Mouse (Mus musculus) left cerebral cortex, postnatal 4 days (tissue): ENCODE results near the gene Capn2. TPM values are rescaled to one million over a fixed set of nuclear protein-coding genes. Genes with fewer than 3 reads are reported as not detected.

ENCODE experiments used
- DNase-seq: peaks from one replicate; pipeline ENCODE4 v3.0.0-alpha.2; 2022
- intact Hi-C: fragments of 180-260 bp; cut with DNase I; formaldehyde crosslinking; loops from one replicate; pipeline ENCODE4 v1.15.1; 2025
- total RNA-seq, 2 experiments: library from RNA; stranded (reverse); gene quantifications; 2 replicates each; pipeline ENCODE4 v1.2.3; 2021

The Capn2 gene
- total RNA-seq, 2 experiments from 2014 or later: 77.0 to 82.5 TPM

GRCm38 (mm10) chr1:182504223-182504622 lies 13.2 kb downstream of the Capn2 start:
- peak; percentile 51 for DNase-seq
- intact Hi-C loops: no loop called here

- no peak for DNase-seq
- intact Hi-C loops: no loop called here
Measured at GRCm38 (mm10) chr1:182503206-182503900, 14.1 kb downstream of the Capn2 start.

- intact Hi-C loops: no loop called here
- DNase-seq: no peak
Measured at GRCm38 (mm10) chr1:182502491-182503050, 14.8 kb downstream of the Capn2 start.

GRCm38 (mm10) chr1:182501815-182502405 lies 15.5 kb downstream of the Capn2 start:
- intact Hi-C loops: no loop called here

GRCm38 (mm10) chr1:182500843-182501242 lies 16.6 kb downstream of the Capn2 start:
- intact Hi-C loops: no loop called here
- no peak for DNase-seq

More at GRCm38 (mm10) chr1:182501815-182502405, 15.5 kb downstream of the Capn2 start:
- DNase-seq: no peak

- no peak for DNase-seq
- intact Hi-C loops: no loop called here
Measured at GRCm38 (mm10) chr1:182500224-182500623, 17.2 kb downstream of the Capn2 start.

GRCm38 (mm10) chr1:182499443-182500089 lies 17.8 kb downstream of the Capn2 start:
- DNase-seq: no peak
- intact Hi-C loops: no loop called here

- intact Hi-C loops: no loop called here
Measured at GRCm38 (mm10) chr1:182497736-182498135, 19.7 kb downstream of the Capn2 start.

GRCm38 (mm10) chr1:182496685-182497084 lies 20.7 kb downstream of the Capn2 start:
- DNase-seq: no peak
- intact Hi-C loops: no loop called here

More at GRCm38 (mm10) chr1:182497736-182498135, 19.7 kb downstream of the Capn2 start:
- DNase-seq: no peak

- intact Hi-C loops: no loop called here
- no peak for DNase-seq
Measured at GRCm38 (mm10) chr1:182494285-182495145, 22.9 kb downstream of the Capn2 start.

GRCm38 (mm10) chr1:182491839-182492238 lies 25.6 kb downstream of the Capn2 start:
- DNase-seq: no peak
- intact Hi-C loops: no loop called here

- intact Hi-C loops: no loop called here
- DNase-seq: no peak
Measured at GRCm38 (mm10) chr1:182490568-182490967, 26.8 kb downstream of the Capn2 start.

- intact Hi-C loops: no loop called here
- DNase-seq: peak; percentile 94
Measured at GRCm38 (mm10) chr1:182489803-182490452, 27.5 kb downstream of the Capn2 start.

- DNase-seq: no peak
- intact Hi-C loops: no loop called here
Measured at GRCm38 (mm10) chr1:182488503-182488902, 28.9 kb downstream of the Capn2 start.

- no peak for DNase-seq
- intact Hi-C loops: no loop called here
Measured at GRCm38 (mm10) chr1:182483910-182484274, 33.5 kb downstream of the Capn2 start.

- DNase-seq: no peak
- intact Hi-C loops: no loop called here
Measured at GRCm38 (mm10) chr1:182482991-182483909, 34.2 kb downstream of the Capn2 start.

GRCm38 (mm10) chr1:182481646-182482295 lies 35.6 kb downstream of the Capn2 start:
- intact Hi-C loops: no loop called here
- DNase-seq: no peak

GRCm38 (mm10) chr1:182481138-182481537 lies 36.3 kb downstream of the Capn2 start:
- DNase-seq: no peak
- intact Hi-C loops: no loop called here

GRCm38 (mm10) chr1:182478935-182479334 lies 38.5 kb downstream of the Capn2 start:
- no peak for DNase-seq
- intact Hi-C loops: no loop called here
